Mouse (Mus musculus) neural tube, embryonic 10.5 days (tissue): ENCODE measurements around the gene Rhog.
A peak's percentile ranks its signal among the peaks of the same experiment; 100 is the strongest.

Source experiments
- DNase-seq: peaks from one replicate; pipeline ENCODE4 v3.0.0-alpha.2; 2017; ENCODE audit warnings: low spot score; ENCODE audit errors: extremely low spot score

Gene Rhog

DNA sequence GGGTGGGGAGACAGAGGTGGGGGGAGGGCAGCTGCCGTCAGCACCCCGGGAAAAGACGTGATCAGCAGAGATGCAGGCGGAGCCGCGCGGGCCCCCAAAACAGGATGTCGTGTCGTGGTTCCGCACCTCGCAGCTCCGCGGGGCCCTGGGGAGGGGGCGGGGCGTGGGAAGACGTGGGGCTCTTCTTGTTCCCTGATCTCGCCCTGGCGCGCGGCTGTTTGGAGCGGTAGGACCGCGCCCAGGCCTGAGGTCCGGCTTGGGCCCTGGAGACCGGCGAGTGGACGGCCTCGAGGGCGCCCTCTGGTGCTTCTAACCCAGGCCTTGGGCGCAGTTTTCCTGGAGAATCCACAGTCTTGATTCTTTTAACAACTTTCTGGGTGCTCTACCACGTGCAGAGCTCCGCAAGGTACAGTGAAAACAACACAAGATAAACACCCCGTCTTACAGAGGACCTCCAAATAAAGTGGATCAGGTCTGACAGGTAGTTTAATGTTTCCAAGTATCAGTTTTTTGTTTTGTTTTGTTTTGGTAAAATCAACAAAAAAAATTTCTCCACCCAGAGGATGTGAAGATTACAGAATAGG is 5.1 kb downstream of the Rhog start:
- no peak for DNase-seq

- DNase-seq: peak; percentile 89
These were observed 5.8 kb downstream of the Rhog start for GRCm38 (mm10) chr7:102249896-102250630.

DNA sequence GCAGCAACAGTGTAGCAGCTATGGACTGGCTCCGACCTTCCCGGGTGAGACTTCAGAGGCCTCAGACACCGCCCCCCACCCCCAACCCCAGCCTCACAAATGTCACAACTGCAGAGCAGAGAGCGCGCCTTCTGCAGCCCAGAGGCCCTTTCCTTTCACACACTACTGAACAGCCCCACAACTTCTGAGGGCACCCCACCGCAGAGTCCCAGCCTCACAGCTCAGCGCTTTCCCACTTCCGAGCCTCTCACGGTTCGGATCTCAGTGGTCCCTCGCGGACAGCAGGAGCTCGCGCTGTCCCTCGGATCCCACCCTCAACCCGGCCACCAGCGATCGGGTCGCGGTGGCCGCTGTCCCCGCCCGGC is 6.3 kb downstream of the Rhog start:
- DNase-seq: no peak

- DNase-seq: no peak
These were observed 7.0 kb downstream of the Rhog start for GRCm38 (mm10) chr7:102248691-102249404.

- no peak for DNase-seq
These were observed 8.7 kb downstream of the Rhog start for GRCm38 (mm10) chr7:102246956-102247797.

DNA sequence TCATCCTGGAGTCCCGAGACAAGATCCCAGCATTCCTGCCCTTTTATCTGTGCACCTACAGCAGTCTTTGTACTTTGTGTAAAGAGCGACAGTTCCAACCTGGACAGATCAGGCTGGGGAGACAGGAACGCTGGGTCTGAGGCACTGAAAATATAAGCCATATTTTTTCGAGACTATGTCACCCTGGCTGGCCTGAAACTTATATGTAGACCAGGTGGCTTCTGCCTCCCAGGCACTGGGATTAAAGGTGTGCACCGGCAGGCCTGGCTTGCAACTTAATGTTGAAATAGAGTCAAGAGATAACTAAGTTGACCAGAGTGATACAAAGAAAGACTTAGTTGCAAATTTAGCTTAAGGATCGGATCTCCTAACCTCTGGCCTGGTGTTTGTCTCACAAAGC is 9.6 kb downstream of the Rhog start:
- no peak for DNase-seq

GRCm38 (mm10) chr7:102245775-102246174 is 10.1 kb downstream of the Rhog start:
- DNase-seq: no peak

- DNase-seq: no peak
These were observed 10.9 kb downstream of the Rhog start for GRCm38 (mm10) chr7:102244782-102245535.

GRCm38 (mm10) chr7:102243870-102244269 is 12.0 kb downstream of the Rhog start:
- DNase-seq: no peak

DNA sequence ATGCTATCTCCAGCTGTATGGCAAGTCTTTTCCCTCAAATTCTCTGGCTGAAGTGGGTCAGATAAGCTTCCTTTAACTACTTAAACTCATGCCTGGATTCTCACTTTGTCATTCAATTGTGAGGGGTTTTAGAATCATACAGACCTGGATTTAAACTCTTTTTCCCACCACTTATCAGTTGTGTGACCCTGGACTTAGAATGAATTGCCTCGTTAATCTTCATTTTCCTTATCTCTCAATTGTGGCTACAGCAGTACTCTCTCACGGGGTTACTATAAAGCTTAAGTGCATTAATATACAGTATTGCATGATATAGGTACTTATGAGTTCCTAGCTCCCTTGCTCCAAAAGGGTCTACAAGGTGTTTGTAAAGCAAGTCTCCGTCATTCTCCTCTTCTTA is 12.9 kb downstream of the Rhog start:
- no peak for DNase-seq

DNA sequence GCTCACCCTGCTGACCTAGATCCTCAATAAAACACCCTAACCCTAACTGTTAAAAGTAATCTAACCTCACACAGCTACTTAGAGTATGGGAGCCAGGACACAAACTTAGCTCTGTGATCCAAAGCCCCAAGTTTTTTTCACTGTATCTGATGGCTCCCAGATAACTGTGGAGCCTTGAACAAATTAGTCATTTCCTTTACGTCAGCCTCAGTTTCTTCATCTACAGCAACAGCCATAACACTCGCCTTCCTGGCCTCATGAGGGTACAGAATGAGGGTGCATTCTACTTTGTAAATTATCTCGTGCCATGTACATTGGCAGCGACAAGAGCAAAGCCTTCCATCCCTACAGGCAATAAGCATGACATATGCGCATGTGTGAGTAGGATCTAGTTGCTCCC is 13.5 kb downstream of the Rhog start:
- DNase-seq: no peak

DNA sequence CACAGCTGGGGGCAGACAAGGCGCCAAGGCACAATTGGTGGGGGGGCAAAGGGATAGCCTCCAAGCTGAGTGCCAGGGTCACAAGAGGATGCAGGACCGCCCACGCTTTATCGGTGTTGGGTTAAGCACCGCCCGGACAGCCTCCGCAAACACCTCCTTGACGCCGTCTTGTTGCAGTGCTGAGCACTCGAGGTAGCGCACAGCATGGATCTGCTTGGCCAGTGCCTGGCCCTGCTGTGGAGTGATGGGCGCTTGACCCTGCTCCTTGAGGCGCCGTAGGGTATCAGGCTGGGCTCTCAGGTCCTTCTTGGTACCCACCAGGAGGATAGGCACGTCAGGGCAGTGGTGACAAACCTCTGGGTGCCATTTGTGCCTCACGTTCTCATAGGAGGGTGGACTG is 16.3 kb downstream of the Rhog start:
- DNase-seq: no peak

- DNase-seq: no peak
These were observed 17.1 kb downstream of the Rhog start for GRCm38 (mm10) chr7:102238686-102239286.

- DNase-seq: no peak
These were observed 22.8 kb downstream of the Rhog start for GRCm38 (mm10) chr7:102233059-102233458.

- no peak for DNase-seq
These were observed 26.0 kb downstream of the Rhog start for GRCm38 (mm10) chr7:102229814-102230213.

DNA sequence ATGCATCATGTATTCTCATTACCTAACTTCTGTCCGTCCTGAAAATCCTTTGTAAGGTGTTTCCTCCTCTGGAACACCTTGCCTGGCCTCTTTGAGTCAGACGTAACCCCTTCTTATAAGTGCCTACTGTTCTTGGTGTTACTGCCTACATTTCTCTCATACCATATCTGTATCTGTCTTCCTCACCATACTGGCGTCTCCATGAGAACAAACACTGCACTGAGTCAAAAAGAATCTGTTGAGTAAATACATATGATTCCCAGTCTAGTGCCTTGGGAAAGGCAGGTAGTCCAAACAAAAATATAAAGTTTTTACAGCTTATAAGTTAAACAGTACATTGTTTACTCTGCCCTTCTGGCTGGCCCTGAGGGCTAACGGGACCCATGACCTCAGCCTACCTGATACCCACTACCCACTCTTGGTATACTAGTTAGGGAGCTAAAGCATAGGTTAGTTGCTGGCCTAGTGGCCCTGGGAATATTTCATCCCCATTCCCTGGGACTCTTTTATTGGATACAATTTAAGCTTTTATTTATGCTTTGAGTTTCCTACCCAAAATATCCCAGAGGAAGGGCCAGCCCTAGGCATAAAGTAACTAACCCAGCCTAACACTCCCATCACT is 27.7 kb downstream of the Rhog start:
- no peak for DNase-seq

GRCm38 (mm10) chr7:102226051-102226450 is 29.8 kb downstream of the Rhog start:
- DNase-seq: no peak

- no peak for DNase-seq
These were observed 31.7 kb downstream of the Rhog start for GRCm38 (mm10) chr7:102223883-102224738.

DNA sequence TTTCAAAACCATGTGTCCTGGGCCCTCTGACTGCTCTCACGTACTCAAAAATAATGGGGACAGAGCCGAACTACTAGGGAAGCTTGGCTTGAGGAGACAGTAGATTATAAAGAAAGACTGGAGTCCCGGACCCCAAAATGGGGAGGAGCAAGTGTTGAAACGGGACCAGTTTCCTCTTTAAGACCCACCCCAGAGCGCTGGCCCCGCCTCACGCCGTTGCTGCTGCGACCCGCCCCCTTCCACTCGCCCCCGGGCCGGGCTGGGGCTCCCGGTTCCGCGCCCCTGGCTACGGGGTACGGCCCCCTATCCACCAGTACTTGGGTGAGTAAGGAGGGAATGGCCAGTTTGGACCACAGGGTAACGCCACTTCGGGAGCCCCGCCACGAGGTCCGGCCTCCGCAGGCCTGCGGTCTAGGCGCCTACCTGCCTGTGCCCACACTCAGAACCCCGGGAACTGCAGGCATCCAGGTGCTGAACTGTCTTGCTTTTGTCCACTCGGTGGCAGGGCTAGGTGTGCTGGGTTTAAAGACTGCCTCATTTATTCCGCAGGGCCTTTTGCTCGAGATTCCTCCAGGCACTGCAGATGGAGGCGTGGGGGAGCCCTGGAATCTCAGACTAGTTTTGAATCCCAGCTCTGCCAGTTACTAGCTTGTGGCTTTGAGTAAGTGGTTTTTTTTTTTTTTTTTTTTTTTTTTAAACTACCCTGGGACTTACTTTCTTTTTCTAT is 32.9 kb downstream of the Rhog start:
- DNase-seq: peak; percentile 69
